Mouse (Mus musculus): ENCODE results near the gene Gpr37. TPM values are rescaled to one million over a fixed set of nuclear protein-coding genes. Genes with fewer than 3 reads are reported as not detected.

Gene Gpr37
- polyA plus RNA-seq (2012; fragmentation: generic; extraction: Trizol) = 0.01 TPM
- long read RNA-seq, experiment 1, full-length matches to known transcripts = 1 of 1 reads
- long read RNA-seq, experiment 1, partial matches to known transcripts = 0 of 1 reads
- long read RNA-seq, experiment 1, other reads (novel, unspliced or antisense) = 0 of 1 reads
- long read RNA-seq, experiment 2 = 0 reads

GRCm38 (mm10) chr6:25690629-25691028 is at the start of gene Gpr37:
TSS of gene Gpr37 (minus strand) at chr6:25690729.
- Histone ChIP-seq H3K79me2 (ENCODE audit: control insufficient read depth, insufficient read depth) (no peaks in the 10 kb centered on the region), H3K4me3 (ENCODE audit: insufficient read depth, poor library complexity, severe bottlenecking) (no peak within 1 kb of the TSS), H3K79me3 (ENCODE audit: low read depth) (no peaks in the 10 kb centered on the region), H3K27me3 (ENCODE audit: control insufficient read depth, insufficient read depth, insufficient read length) (no peaks in the 10 kb centered on the region), H3K36me3 (ENCODE audit: control insufficient read depth, insufficient read depth) (no peaks in the 10 kb centered on the region), H3ac (ENCODE audit: control insufficient read depth, insufficient read length, low read depth) (peak within 1 kb of the TSS; percentile 36)
- TF ChIP-seq MYOD1 (IDR thresholded peaks at IDR 0.05; ENCODE audit: control insufficient read depth, insufficient read length, low read depth) (no peak), MAX (IDR thresholded peaks at IDR 0.05) (no peak), FOSL1 (IDR thresholded peaks at IDR 0.05; ENCODE audit: insufficient read depth, low read length, poor library complexity, severe bottlenecking) (no peak), MYOG (IDR thresholded peaks at IDR 0.05; ENCODE audit: control insufficient read depth, extremely low read depth, insufficient read length) (no peak), USF1 (IDR thresholded peaks at IDR 0.05; ENCODE audit: low read depth) (no peak), CTCF (IDR thresholded peaks at IDR 0.05; ENCODE audit: control insufficient read depth, insufficient read depth, insufficient read length) (no peak), CEBPB (IDR thresholded peaks at IDR 0.05; ENCODE audit: low read depth) (no peak)

GRCm38 (mm10) chr6:25736533-25736932 is 46.0 kb upstream of the Gpr37 start:
- Histone ChIP-seq H3K36me3 (ENCODE audit: control insufficient read depth, insufficient read depth) (no peaks in the 10 kb centered on the region), H3K79me2 (ENCODE audit: control insufficient read depth, insufficient read depth) (no peaks in the 10 kb centered on the region), H3K79me3 (ENCODE audit: low read depth) (no peaks in the 10 kb centered on the region), H3K4me3 (ENCODE audit: insufficient read depth, poor library complexity, severe bottlenecking) (no peak overlapping the region), H3K27me3 (ENCODE audit: control insufficient read depth, insufficient read depth, insufficient read length) (no peaks in the 10 kb centered on the region), H3ac (ENCODE audit: control insufficient read depth, insufficient read length, low read depth) (no peak overlapping the region)
- TF ChIP-seq CTCF (IDR thresholded peaks at IDR 0.05; ENCODE audit: control insufficient read depth, insufficient read depth, insufficient read length) = no peak
- TF ChIP-seq USF1 (IDR thresholded peaks at IDR 0.05; ENCODE audit: low read depth) = no peak
- TF ChIP-seq CEBPB (IDR thresholded peaks at IDR 0.05; ENCODE audit: low read depth) = no peak
- no peak for TF ChIP-seq FOSL1 (IDR thresholded peaks at IDR 0.05; ENCODE audit: insufficient read depth, low read length, poor library complexity, severe bottlenecking)
- no peak for TF ChIP-seq MAX (IDR thresholded peaks at IDR 0.05)
- TF ChIP-seq MYOD1 (IDR thresholded peaks at IDR 0.05; ENCODE audit: control insufficient read depth, insufficient read length, low read depth) = no peak
- no peak for TF ChIP-seq MYOG (IDR thresholded peaks at IDR 0.05; ENCODE audit: control insufficient read depth, extremely low read depth, insufficient read length)

GRCm38 (mm10) chr6:25726560-25726959 is 36.0 kb upstream of the Gpr37 start:
- no peaks in the 10 kb centered on the region for H3K27me3 ChIP-seq (ENCODE audit: control insufficient read depth, insufficient read depth, insufficient read length)
- TF ChIP-seq MAX (IDR thresholded peaks at IDR 0.05) (no peak), FOSL1 (IDR thresholded peaks at IDR 0.05; ENCODE audit: insufficient read depth, low read length, poor library complexity, severe bottlenecking) (no peak), USF1 (IDR thresholded peaks at IDR 0.05; ENCODE audit: low read depth) (no peak), CTCF (IDR thresholded peaks at IDR 0.05; ENCODE audit: control insufficient read depth, insufficient read depth, insufficient read length) (no peak), CEBPB (IDR thresholded peaks at IDR 0.05; ENCODE audit: low read depth) (no peak), MYOG (IDR thresholded peaks at IDR 0.05; ENCODE audit: control insufficient read depth, extremely low read depth, insufficient read length) (no peak), MYOD1 (IDR thresholded peaks at IDR 0.05; ENCODE audit: control insufficient read depth, insufficient read length, low read depth) (no peak)

GRCm38 (mm10) chr6:25710601-25711000 is 20.1 kb upstream of the Gpr37 start:
- TF ChIP-seq FOSL1 (IDR thresholded peaks at IDR 0.05; ENCODE audit: insufficient read depth, low read length, poor library complexity, severe bottlenecking) = no peak
- no peak for TF ChIP-seq CTCF (IDR thresholded peaks at IDR 0.05; ENCODE audit: control insufficient read depth, insufficient read depth, insufficient read length)
- no peak for TF ChIP-seq MYOD1 (IDR thresholded peaks at IDR 0.05; ENCODE audit: control insufficient read depth, insufficient read length, low read depth)
- TF ChIP-seq MYOG (IDR thresholded peaks at IDR 0.05; ENCODE audit: control insufficient read depth, extremely low read depth, insufficient read length) = no peak
- no peak for TF ChIP-seq CEBPB (IDR thresholded peaks at IDR 0.05; ENCODE audit: low read depth)
- TF ChIP-seq MAX (IDR thresholded peaks at IDR 0.05) = no peak
- H3K36me3 ChIP-seq (ENCODE audit: control insufficient read depth, insufficient read depth) = no peaks in the 10 kb centered on the region
- no peak overlapping the region for H3K4me3 ChIP-seq (ENCODE audit: insufficient read depth, poor library complexity, severe bottlenecking)
- H3ac ChIP-seq (ENCODE audit: control insufficient read depth, insufficient read length, low read depth) = no peak overlapping the region
- H3K79me3 ChIP-seq (ENCODE audit: low read depth) = no peaks in the 10 kb centered on the region
- no peaks in the 10 kb centered on the region for H3K27me3 ChIP-seq (ENCODE audit: control insufficient read depth, insufficient read depth, insufficient read length)
- no peaks in the 10 kb centered on the region for H3K79me2 ChIP-seq (ENCODE audit: control insufficient read depth, insufficient read depth)

More at GRCm38 (mm10) chr6:25726560-25726959, 36.0 kb upstream of the Gpr37 start:
- Histone ChIP-seq H3K4me3 (ENCODE audit: insufficient read depth, poor library complexity, severe bottlenecking) (no peak overlapping the region), H3K79me3 (ENCODE audit: low read depth) (no peaks in the 10 kb centered on the region), H3K36me3 (ENCODE audit: control insufficient read depth, insufficient read depth) (no peaks in the 10 kb centered on the region), H3ac (ENCODE audit: control insufficient read depth, insufficient read length, low read depth) (no peak overlapping the region), H3K79me2 (ENCODE audit: control insufficient read depth, insufficient read depth) (no peaks in the 10 kb centered on the region)

GRCm38 (mm10) chr6:25709250-25709895 is 18.8 kb upstream of the Gpr37 start:
- no peaks in the 10 kb centered on the region for H3K36me3 ChIP-seq (ENCODE audit: control insufficient read depth, insufficient read depth)
- no peaks in the 10 kb centered on the region for H3K79me2 ChIP-seq (ENCODE audit: control insufficient read depth, insufficient read depth)
- no peak overlapping the region for H3K4me3 ChIP-seq (ENCODE audit: insufficient read depth, poor library complexity, severe bottlenecking)
- H3ac ChIP-seq (ENCODE audit: control insufficient read depth, insufficient read length, low read depth) = no peak overlapping the region
- no peaks in the 10 kb centered on the region for H3K27me3 ChIP-seq (ENCODE audit: control insufficient read depth, insufficient read depth, insufficient read length)
- H3K79me3 ChIP-seq (ENCODE audit: low read depth) = no peaks in the 10 kb centered on the region
- no peak for TF ChIP-seq MYOG (IDR thresholded peaks at IDR 0.05; ENCODE audit: control insufficient read depth, extremely low read depth, insufficient read length)
- TF ChIP-seq MYOD1 (IDR thresholded peaks at IDR 0.05; ENCODE audit: control insufficient read depth, insufficient read length, low read depth) = no peak
- no peak for TF ChIP-seq CTCF (IDR thresholded peaks at IDR 0.05; ENCODE audit: control insufficient read depth, insufficient read depth, insufficient read length)
